Mouse (Mus musculus): ENCODE measurements around the gene Catsperg1. TPM values are rescaled to one million over a fixed set of nuclear protein-coding genes. Genes with fewer than 3 reads are reported as not detected.
"Not testable (repeated sequence)": the region's sequence is repeated elsewhere in the genome, so short reads cannot be mapped to it uniquely, and the experiment has no call there.

Gene Catsperg1
- total RNA-seq, 4 experiments from 2014 or later = 1.1 to 1.7 (median 1.4) TPM

GRCm38 (mm10) chr7:29231517-29231916 lies 17.7 kb upstream of the Catsperg1 start:
- no peak for DNase-seq (ENCODE audit: low spot score in 2 of 2)

- no peak for DNase-seq (ENCODE audit: low spot score in 2 of 2)
Observed at GRCm38 (mm10) chr7:29230560-29230959, 16.7 kb upstream of the Catsperg1 start.

GRCm38 (mm10) chr7:29228202-29228601 lies 14.4 kb upstream of the Catsperg1 start:
- DNase-seq (ENCODE audit: low spot score in 2 of 2) = no peak

GRCm38 (mm10) chr7:29225520-29225919 lies 11.7 kb upstream of the Catsperg1 start:
- DNase-seq (ENCODE audit: low spot score in 2 of 2) = no peak

GRCm38 (mm10) chr7:29224756-29225394 lies 11.0 kb upstream of the Catsperg1 start:
- no peak for DNase-seq (ENCODE audit: low spot score in 2 of 2)

- DNase-seq (ENCODE audit: low spot score in 2 of 2) = no peak
Observed at GRCm38 (mm10) chr7:29214846-29215245, 1.0 kb upstream of the Catsperg1 start.

GRCm38 (mm10) chr7:29214236-29214635 lies 401 bp upstream of the Catsperg1 start:
- DNase-seq (ENCODE audit: low spot score in 2 of 2) = no peak

GRCm38 (mm10) chr7:29212775-29213560 lies 867 bp downstream of the Catsperg1 start:
- not testable (repeated sequence) for DNase-seq (ENCODE audit: low spot score in 2 of 2)

- no peak for DNase-seq (ENCODE audit: low spot score in 2 of 2)
Observed at GRCm38 (mm10) chr7:29212199-29212765, 1.6 kb downstream of the Catsperg1 start.

- DNase-seq (ENCODE audit: low spot score in 2 of 2) = peak; percentile 35 to 49
Observed at GRCm38 (mm10) chr7:29211415-29212198, 2.2 kb downstream of the Catsperg1 start.

GRCm38 (mm10) chr7:29211013-29211412 lies 2.8 kb downstream of the Catsperg1 start:
- DNase-seq (ENCODE audit: low spot score in 2 of 2) = not testable (repeated sequence)

- no peak for DNase-seq (ENCODE audit: low spot score in 2 of 2)
Observed at GRCm38 (mm10) chr7:29202577-29202976, 11.3 kb downstream of the Catsperg1 start.

- DNase-seq (ENCODE audit: low spot score in 2 of 2) = not testable (repeated sequence)
Observed at GRCm38 (mm10) chr7:29194230-29194629, 19.6 kb downstream of the Catsperg1 start.

- DNase-seq (ENCODE audit: low spot score in 2 of 2) = not testable (repeated sequence)
Observed at GRCm38 (mm10) chr7:29181323-29181722, 32.5 kb downstream of the Catsperg1 start.

GRCm38 (mm10) chr7:29180854-29181236 lies 33.0 kb downstream of the Catsperg1 start:
- no peak for DNase-seq (ENCODE audit: low spot score in 2 of 2)

GRCm38 (mm10) chr7:29180077-29180853 lies 33.6 kb downstream of the Catsperg1 start, which contains the start of gene Psmd8:
TSS of gene Psmd8 (minus strand) at chr7:29180701.
- DNase-seq (ENCODE audit: low spot score in 2 of 2) = peak; percentile 81 to 98

- no peak for DNase-seq (ENCODE audit: low spot score in 2 of 2)
Observed at GRCm38 (mm10) chr7:29179323-29179722, 34.5 kb downstream of the Catsperg1 start.

- no peak for DNase-seq (ENCODE audit: low spot score in 2 of 2)
Observed at GRCm38 (mm10) chr7:29178106-29178505, 35.7 kb downstream of the Catsperg1 start.

- no peak for DNase-seq (ENCODE audit: low spot score in 2 of 2)
Observed at GRCm38 (mm10) chr7:29172390-29173016, 41.3 kb downstream of the Catsperg1 start.

GRCm38 (mm10) chr7:29171562-29172097 lies 42.2 kb downstream of the Catsperg1 start:
- DNase-seq (ENCODE audit: low spot score in 2 of 2) = no peak
